Mouse (Mus musculus) lung, postnatal 0 days (tissue): ENCODE measurements around the gene Slc25a36. TPM values are rescaled to one million over a fixed set of nuclear protein-coding genes. Genes with fewer than 3 reads are reported as not detected.

Experiments
- ATAC-seq: fragments of 200-750 bp; cut with Nextera tagmentation; 2 replicates; pipeline ENCODE4 v1.8.0; 2017; ENCODE audit warnings: moderate library complexity
- DNase-seq: peaks from one replicate; pipeline ENCODE4 v3.0.0-alpha.2; 2016; ENCODE audit warnings: low spot score
- H3K27ac ChIP-seq: fragments of 300-500 bp; sonication (generic); 2 replicates; pipeline ENCODE4 v1.5.1; 2014; ENCODE audit warnings: antibody characterized with exemption, mild to moderate bottlenecking, low read length, mixed read lengths
- H3K27me3 ChIP-seq: fragments of 300-500 bp; sonication (generic); replicated peaks from 2 replicates; pipeline ENCODE4 v1.6.1; 2014; ENCODE audit warnings: low read length, mixed read lengths; ENCODE audit not compliant: insufficient read depth
- H3K36me3 ChIP-seq: fragments of 300-500 bp; sonication (generic); 2 replicates; pipeline ENCODE4 v1.6.1; 2014; ENCODE audit warnings: low read length, mixed read lengths; ENCODE audit not compliant: insufficient read depth
- H3K4me1 ChIP-seq: fragments of 300-500 bp; sonication (generic); 2 replicates; pipeline ENCODE4 v1.6.1; 2014; ENCODE audit warnings: antibody characterized with exemption, low read depth, low read length, mixed read lengths; ENCODE audit not compliant: insufficient read depth
- H3K4me2 ChIP-seq: fragments of 300-500 bp; sonication (generic); replicated peaks from 2 replicates; pipeline ENCODE4 v1.6.1; 2014; ENCODE audit warnings: low read depth, mild to moderate bottlenecking, low read length, moderate library complexity, mixed read lengths
- H3K4me3 ChIP-seq: fragments of 300-500 bp; sonication (generic); 2 replicates; pipeline ENCODE4 v1.5.1; 2014; ENCODE audit warnings: low read depth, low read length
- H3K9ac ChIP-seq: fragments of 300-500 bp; sonication (generic); replicated peaks from 2 replicates; pipeline ENCODE4 v1.6.1; 2014; ENCODE audit warnings: low read depth, mild to moderate bottlenecking
- H3K9me3 ChIP-seq: fragments of 300-500 bp; sonication (generic); 2 replicates; pipeline ENCODE4 v1.6.1; 2016; ENCODE audit warnings: low read length, mixed read lengths
- CTCF ChIP-seq: IDR thresholded peaks from 2 replicates; pipeline ENCODE4 v1.5.1; 2016; ENCODE audit warnings: antibody characterized with exemption, mild to moderate bottlenecking
- EP300 ChIP-seq: IDR thresholded peaks from 2 replicates; pipeline ENCODE4 v1.6.1; 2016; ENCODE audit warnings: antibody characterized with exemption, mild to moderate bottlenecking, control low read depth
- WGBS: fragments of 180-500 bp; shearing (Covaris S2); extraction: QIAGEN DNeasy Blood & Tissue Kit; methylation state at CpG from one replicate; pipeline ENCODE4 v1.1.7; 2014; 5-methylcytosine and 5-hydroxymethylcytosine counted together
- polyA plus RNA-seq: library from polyadenylated mRNA; unstranded; fragments of >200 nt; fragmentation: Nextera tagmentation; extraction: Ambion mirVana; gene quantifications from 2 replicates; pipeline ENCODE4 v1.2.1, GENCODE M21; 2015

Slc25a36 gene
- polyA plus RNA-seq, 1 experiment from 2014 or later: 54.1 TPM

GRCm38 (mm10) chr9:97145351-97145750, 34.4 kb upstream of the Slc25a36 start:
- Histone ChIP-seq H3K27ac (no peak overlapping the region), H3K4me3 (no peak overlapping the region), H3K27me3 (no peaks in the 10 kb centered on the region), H3K36me3 (no peaks in the 10 kb centered on the region), H3K4me1 (no peaks in the 10 kb centered on the region), H3K4me2 (no peak overlapping the region), H3K9me3 (no peaks in the 10 kb centered on the region), H3K9ac (no peak overlapping the region)
- WGBS: 63% methylated on average over 6 of the region's 6 CpGs
- no peak for TF ChIP-seq EP300
- TF ChIP-seq CTCF: no peak
- ATAC-seq (no peak), DNase-seq (no peak)

- Histone ChIP-seq H3K4me2 (no peak overlapping the region), H3K9me3 (no peaks in the 10 kb centered on the region), H3K4me1 (no peaks in the 10 kb centered on the region), H3K27ac (no peak overlapping the region), H3K4me3 (no peak overlapping the region), H3K9ac (no peak overlapping the region), H3K27me3 (no peaks in the 10 kb centered on the region), H3K36me3 (no peaks in the 10 kb centered on the region)
- ATAC-seq (no peak), DNase-seq (no peak)
- no peak for TF ChIP-seq EP300
- TF ChIP-seq CTCF: no peak
- 86% methylated on average over 5 of the region's 5 CpGs for WGBS
Measured at GRCm38 (mm10) chr9:97143416-97143815, 32.5 kb upstream of the Slc25a36 start.

GRCm38 (mm10) chr9:97142558-97142957, 31.6 kb upstream of the Slc25a36 start:
- DNase-seq (no peak), ATAC-seq (no peak)
- Histone ChIP-seq H3K4me1 (no peaks in the 10 kb centered on the region), H3K36me3 (no peaks in the 10 kb centered on the region), H3K27me3 (no peaks in the 10 kb centered on the region), H3K9ac (no peak overlapping the region), H3K9me3 (no peaks in the 10 kb centered on the region), H3K4me3 (no peak overlapping the region), H3K27ac (no peak overlapping the region), H3K4me2 (no peak overlapping the region)
- WGBS: 81% methylated on average over 1 of the region's 1 CpGs
- no peak for TF ChIP-seq CTCF

GRCm38 (mm10) chr9:97141723-97142122, 30.8 kb upstream of the Slc25a36 start:
- TF ChIP-seq EP300 (no peak), CTCF (no peak)
- ATAC-seq (no peak), DNase-seq (no peak)
- no peak overlapping the region for H3K27ac ChIP-seq
- no peaks in the 10 kb centered on the region for H3K4me1 ChIP-seq
- no peaks in the 10 kb centered on the region for H3K27me3 ChIP-seq
- WGBS: 53% methylated on average over 2 of the region's 2 CpGs
- no peak overlapping the region for H3K9ac ChIP-seq
- no peaks in the 10 kb centered on the region for H3K9me3 ChIP-seq
- H3K36me3 ChIP-seq: no peaks in the 10 kb centered on the region
- no peak overlapping the region for H3K4me3 ChIP-seq
- H3K4me2 ChIP-seq: no peak overlapping the region

- WGBS: 75% methylated on average over 10 of the region's 10 CpGs
- no peak for ATAC-seq
- TF ChIP-seq EP300 (no peak), CTCF (no peak)
Measured at GRCm38 (mm10) chr9:97140145-97140932, 29.4 kb upstream of the Slc25a36 start.

GRCm38 (mm10) chr9:97137678-97138077, 26.7 kb upstream of the Slc25a36 start:
- no peak overlapping the region for H3K4me3 ChIP-seq
- H3K9ac ChIP-seq: no peak overlapping the region
- H3K36me3 ChIP-seq: no peaks in the 10 kb centered on the region
- WGBS: 81% methylated on average over 4 of the region's 4 CpGs
- H3K27ac ChIP-seq: no peak overlapping the region
- ATAC-seq (no peak), DNase-seq (no peak)
- TF ChIP-seq CTCF (no peak), EP300 (no peak)
- H3K4me2 ChIP-seq: no peak overlapping the region
- no peaks in the 10 kb centered on the region for H3K9me3 ChIP-seq
- H3K4me1 ChIP-seq: no peaks in the 10 kb centered on the region
- H3K27me3 ChIP-seq: no peaks in the 10 kb centered on the region

More at GRCm38 (mm10) chr9:97140145-97140932, 29.4 kb upstream of the Slc25a36 start:
- no peak for DNase-seq
- Histone ChIP-seq H3K4me1 (no peaks in the 10 kb centered on the region), H3K27me3 (no peaks in the 10 kb centered on the region), H3K4me3 (no peak overlapping the region), H3K9ac (no peak overlapping the region), H3K36me3 (no peaks in the 10 kb centered on the region), H3K27ac (no peak overlapping the region), H3K4me2 (no peak overlapping the region), H3K9me3 (no peaks in the 10 kb centered on the region)
